Mouse (Mus musculus) lung, postnatal 0 days (tissue): Measurements from ENCODE around the gene Dnajb3.

Source experiments
- CTCF ChIP-seq: IDR thresholded peaks from 2 replicates; pipeline ENCODE4 v1.5.1; 2016; ENCODE audit warnings: antibody characterized with exemption, mild to moderate bottlenecking
- EP300 ChIP-seq: IDR thresholded peaks from 2 replicates; pipeline ENCODE4 v1.6.1; 2016; ENCODE audit warnings: antibody characterized with exemption, mild to moderate bottlenecking, control low read depth

- TF ChIP-seq EP300 (no peak), CTCF (no peak)
These were observed 40.3 kb upstream of the Dnajb3 start for GRCm38 (mm10) chr1:88245881-88246280.
